Mouse (Mus musculus): ENCODE data around the gene Bag3. TPM values are rescaled to one million over a fixed set of nuclear protein-coding genes. Genes with fewer than 3 reads are reported as not detected.
A peak's percentile ranks its signal among the peaks of the same experiment; 100 is the strongest.

Gene Bag3
- polyA plus RNA-seq, 1 experiment from 2014 or later: 12.5 TPM

- Histone ChIP-seq H3K4me3 (ENCODE audit: low read depth, low read length) (no peak overlapping the region), H3K4me2 (no peak overlapping the region), H3K27ac (ENCODE audit: low read depth, low read length) (no peak overlapping the region), H3K9ac (ENCODE audit: low read depth, low read length) (no peak overlapping the region), H3K4me1 (replicated peaks; ENCODE audit: control insufficient read depth, insufficient read depth, low read length) (peaks cover 10% of the 10 kb centered on the region), H3K27me3 (replicated peaks; ENCODE audit: control insufficient read depth, insufficient read depth, low read length) (no peaks in the 10 kb centered on the region), H3K9me3 (ENCODE audit: control insufficient read depth, low read length) (no peaks in the 10 kb centered on the region), H3K36me3 (ENCODE audit: control insufficient read depth, insufficient read depth, low read length) (no peaks in the 10 kb centered on the region)
- no peak for ATAC-seq (replicated peaks; ENCODE audit: low FRiP score)
- 87% methylated on average over 10 of the region's 10 CpGs for WGBS
- no peak for DNase-seq (ENCODE audit: low spot score)
These were observed 55.0 kb downstream of the Bag3 start for GRCm38 (mm10) chr7:128578199-128578945.

- no peak for ATAC-seq (replicated peaks; ENCODE audit: low FRiP score)
These were observed 56.0 kb downstream of the Bag3 start for GRCm38 (mm10) chr7:128579381-128579780.

GRCm38 (mm10) chr7:128580318-128580717, 56.9 kb downstream of the Bag3 start:
- no peaks in the 10 kb centered on the region for H3K9me3 ChIP-seq (ENCODE audit: control insufficient read depth, low read length)
- H3K27me3 ChIP-seq (replicated peaks; ENCODE audit: control insufficient read depth, insufficient read depth, low read length): no peaks in the 10 kb centered on the region
- H3K4me1 ChIP-seq (replicated peaks; ENCODE audit: control insufficient read depth, insufficient read depth, low read length): peaks cover 10% of the 10 kb centered on the region
- H3K4me3 ChIP-seq (ENCODE audit: low read depth, low read length): no peak overlapping the region
- no peaks in the 10 kb centered on the region for H3K36me3 ChIP-seq (ENCODE audit: control insufficient read depth, insufficient read depth, low read length)
- no peak overlapping the region for H3K9ac ChIP-seq (ENCODE audit: low read depth, low read length)
- ATAC-seq (replicated peaks; ENCODE audit: low FRiP score) (no peak; the same call in 1 of the 2 replicates), DNase-seq (ENCODE audit: low spot score) (no peak)
- 68% methylated on average over 6 of the region's 6 CpGs for WGBS
- no peak overlapping the region for H3K4me2 ChIP-seq
- H3K27ac ChIP-seq (ENCODE audit: low read depth, low read length): no peak overlapping the region

More at GRCm38 (mm10) chr7:128579381-128579780, 56.0 kb downstream of the Bag3 start:
- 68% methylated on average over 2 of the region's 2 CpGs for WGBS
- no peak for DNase-seq (ENCODE audit: low spot score)
- H3K4me2 ChIP-seq: no peak overlapping the region
- H3K9ac ChIP-seq (ENCODE audit: low read depth, low read length): no peak overlapping the region
- no peaks in the 10 kb centered on the region for H3K9me3 ChIP-seq (ENCODE audit: control insufficient read depth, low read length)
- peaks cover 10% of the 10 kb centered on the region for H3K4me1 ChIP-seq (replicated peaks; ENCODE audit: control insufficient read depth, insufficient read depth, low read length)
- H3K4me3 ChIP-seq (ENCODE audit: low read depth, low read length): no peak overlapping the region
- H3K36me3 ChIP-seq (ENCODE audit: control insufficient read depth, insufficient read depth, low read length): no peaks in the 10 kb centered on the region
- H3K27ac ChIP-seq (ENCODE audit: low read depth, low read length): no peak overlapping the region
- H3K27me3 ChIP-seq (replicated peaks; ENCODE audit: control insufficient read depth, insufficient read depth, low read length): no peaks in the 10 kb centered on the region

GRCm38 (mm10) chr7:128581864-128582484, 58.6 kb downstream of the Bag3 start:
- H3K9ac ChIP-seq (ENCODE audit: low read depth, low read length): no peak overlapping the region
- no peaks in the 10 kb centered on the region for H3K9me3 ChIP-seq (ENCODE audit: control insufficient read depth, low read length)
- DNase-seq (ENCODE audit: low spot score) (no peak), ATAC-seq (replicated peaks; ENCODE audit: low FRiP score) (no peak)
- no peak overlapping the region for H3K4me2 ChIP-seq
- H3K27ac ChIP-seq (ENCODE audit: low read depth, low read length): peak overlapping the region; percentile 19; the same call in 1 of the 2 replicates
- WGBS: 82% methylated on average over 15 of the region's 15 CpGs
- H3K4me1 ChIP-seq (replicated peaks; ENCODE audit: control insufficient read depth, insufficient read depth, low read length): peaks cover 10% of the 10 kb centered on the region
- no peaks in the 10 kb centered on the region for H3K27me3 ChIP-seq (replicated peaks; ENCODE audit: control insufficient read depth, insufficient read depth, low read length)
- no peaks in the 10 kb centered on the region for H3K36me3 ChIP-seq (ENCODE audit: control insufficient read depth, insufficient read depth, low read length)
- no peak overlapping the region for H3K4me3 ChIP-seq (ENCODE audit: low read depth, low read length)

GRCm38 (mm10) chr7:128583213-128583948, 60.0 kb downstream of the Bag3 start:
- WGBS: 81% methylated on average over 6 of the region's 6 CpGs
- no peak for DNase-seq (ENCODE audit: low spot score)

GRCm38 (mm10) chr7:128587334-128587933, 64.0 kb downstream of the Bag3 start:
- H3K27ac ChIP-seq (ENCODE audit: low read depth, low read length): no peak overlapping the region
- DNase-seq (ENCODE audit: low spot score) (no peak), ATAC-seq (replicated peaks; ENCODE audit: low FRiP score) (peak; percentile 43; the same call in 1 of the 2 replicates)
- no peaks in the 10 kb centered on the region for H3K9me3 ChIP-seq (ENCODE audit: control insufficient read depth, low read length)
- peaks cover 12% of the 10 kb centered on the region for H3K4me1 ChIP-seq (replicated peaks; ENCODE audit: control insufficient read depth, insufficient read depth, low read length)
- H3K36me3 ChIP-seq (ENCODE audit: control insufficient read depth, insufficient read depth, low read length): no peaks in the 10 kb centered on the region
- H3K27me3 ChIP-seq (replicated peaks; ENCODE audit: control insufficient read depth, insufficient read depth, low read length): no peaks in the 10 kb centered on the region
- WGBS: 38% methylated on average over 4 of the region's 4 CpGs
- no peak overlapping the region for H3K9ac ChIP-seq (ENCODE audit: low read depth, low read length)
- H3K4me3 ChIP-seq (ENCODE audit: low read depth, low read length): no peak overlapping the region
- H3K4me2 ChIP-seq: no peak overlapping the region

More at GRCm38 (mm10) chr7:128583213-128583948, 60.0 kb downstream of the Bag3 start:
- no peaks in the 10 kb centered on the region for H3K9me3 ChIP-seq (ENCODE audit: control insufficient read depth, low read length)
- no peak overlapping the region for H3K9ac ChIP-seq (ENCODE audit: low read depth, low read length)
- H3K27me3 ChIP-seq (replicated peaks; ENCODE audit: control insufficient read depth, insufficient read depth, low read length): no peaks in the 10 kb centered on the region
- H3K4me2 ChIP-seq: no peak overlapping the region
- ATAC-seq (replicated peaks; ENCODE audit: low FRiP score): no peak
- peaks cover 14% of the 10 kb centered on the region for H3K4me1 ChIP-seq (replicated peaks; ENCODE audit: control insufficient read depth, insufficient read depth, low read length)
- H3K27ac ChIP-seq (ENCODE audit: low read depth, low read length): no peak overlapping the region
- H3K4me3 ChIP-seq (ENCODE audit: low read depth, low read length): no peak overlapping the region
- no peaks in the 10 kb centered on the region for H3K36me3 ChIP-seq (ENCODE audit: control insufficient read depth, insufficient read depth, low read length)

GRCm38 (mm10) chr7:128591345-128592084, 68.1 kb downstream of the Bag3 start:
- WGBS: 32% methylated on average over 9 of the region's 9 CpGs
- Histone ChIP-seq H3K27me3 (replicated peaks; ENCODE audit: control insufficient read depth, insufficient read depth, low read length) (no peaks in the 10 kb centered on the region), H3K9me3 (ENCODE audit: control insufficient read depth, low read length) (no peaks in the 10 kb centered on the region), H3K9ac (ENCODE audit: low read depth, low read length) (no peak overlapping the region), H3K36me3 (ENCODE audit: control insufficient read depth, insufficient read depth, low read length) (no peaks in the 10 kb centered on the region), H3K27ac (ENCODE audit: low read depth, low read length) (no peak overlapping the region; the same call in 1 of the 2 replicates), H3K4me2 (peak overlapping the region; percentile 2; the same call in 1 of the 2 replicates), H3K4me3 (ENCODE audit: low read depth, low read length) (no peak overlapping the region), H3K4me1 (replicated peaks; ENCODE audit: control insufficient read depth, insufficient read depth, low read length) (peaks cover 12% of the 10 kb centered on the region)
- ATAC-seq (replicated peaks; ENCODE audit: low FRiP score) (no peak; the same call in 1 of the 2 replicates), DNase-seq (ENCODE audit: low spot score) (peak; percentile 38)

Data from liver, embryonic 11.5 days (tissue).